Mouse (Mus musculus): ENCODE results near the gene Myocos. TPM values are rescaled to one million over a fixed set of nuclear protein-coding genes. Genes with fewer than 3 reads are reported as not detected.
"Not testable (repeated sequence)": the region's sequence is repeated elsewhere in the genome, so short reads cannot be mapped to it uniquely, and the experiment has no call there.

Myocos gene
- polyA plus RNA-seq, 1 experiment from 2014 or later: not detected

- ATAC-seq (ENCODE audit: low FRiP score, low TSS enrichment): no peak
- H3K4me2 ChIP-seq (replicated peaks; ENCODE audit: low read depth): no peak overlapping the region
- no peak overlapping the region for H3K27ac ChIP-seq (replicated peaks)
- H3K36me3 ChIP-seq (ENCODE audit: control insufficient read depth, insufficient read depth, low read length): no peaks in the 10 kb centered on the region
- H3K9ac ChIP-seq (ENCODE audit: low read length): no peak overlapping the region
- no peaks in the 10 kb centered on the region for H3K9me3 ChIP-seq (ENCODE audit: control insufficient read depth, low read length)
- H3K27me3 ChIP-seq (ENCODE audit: control insufficient read depth, insufficient read depth, low read length): no peaks in the 10 kb centered on the region
- 83% methylated on average over 1 of the region's 1 CpGs for WGBS
- H3K4me1 ChIP-seq (replicated peaks; ENCODE audit: control insufficient read depth, insufficient read depth): peaks cover 2% of the 10 kb centered on the region; the same call in 1 of the 2 replicates
- no peak overlapping the region for H3K4me3 ChIP-seq (ENCODE audit: low read depth, low read length)
- TF ChIP-seq EP300 (optimal IDR thresholded peaks at IDR 0.05) (no peak), CTCF (IDR thresholded peaks at IDR 0.05; ENCODE audit: low read depth) (no peak)
- no peak for DNase-seq (ENCODE audit: low spot score)
Measured at GRCm38 (mm10) chr1:162639861-162640260, 18.2 kb downstream of the Myocos start.

GRCm38 (mm10) chr1:162639051-162639750 lies 18.8 kb downstream of the Myocos start, which contains the start of gene Myoc:
Gene Myoc (plus strand): TSS chr1:162639155.
- Histone ChIP-seq H3K9ac (ENCODE audit: low read length) (no peak within 1 kb of the TSS), H3K4me1 (replicated peaks; ENCODE audit: control insufficient read depth, insufficient read depth) (peaks cover 2% of the 10 kb centered on the region; the same call in 1 of the 2 replicates), H3K27ac (replicated peaks) (no peak within 1 kb of the TSS), H3K36me3 (ENCODE audit: control insufficient read depth, insufficient read depth, low read length) (no peaks in the 10 kb centered on the region), H3K9me3 (ENCODE audit: control insufficient read depth, low read length) (no peaks in the 10 kb centered on the region), H3K27me3 (ENCODE audit: control insufficient read depth, insufficient read depth, low read length) (no peaks in the 10 kb centered on the region), H3K4me2 (replicated peaks; ENCODE audit: low read depth) (no peak within 1 kb of the TSS), H3K4me3 (ENCODE audit: low read depth, low read length) (no peak within 1 kb of the TSS)
- WGBS: 79% methylated on average over 10 of the region's 10 CpGs
- DNase-seq (ENCODE audit: low spot score): no peak
- no peak for TF ChIP-seq CTCF (IDR thresholded peaks at IDR 0.05; ENCODE audit: low read depth)
- TF ChIP-seq EP300 (optimal IDR thresholded peaks at IDR 0.05): no peak
- ATAC-seq (ENCODE audit: low FRiP score, low TSS enrichment): no peak

DNA sequence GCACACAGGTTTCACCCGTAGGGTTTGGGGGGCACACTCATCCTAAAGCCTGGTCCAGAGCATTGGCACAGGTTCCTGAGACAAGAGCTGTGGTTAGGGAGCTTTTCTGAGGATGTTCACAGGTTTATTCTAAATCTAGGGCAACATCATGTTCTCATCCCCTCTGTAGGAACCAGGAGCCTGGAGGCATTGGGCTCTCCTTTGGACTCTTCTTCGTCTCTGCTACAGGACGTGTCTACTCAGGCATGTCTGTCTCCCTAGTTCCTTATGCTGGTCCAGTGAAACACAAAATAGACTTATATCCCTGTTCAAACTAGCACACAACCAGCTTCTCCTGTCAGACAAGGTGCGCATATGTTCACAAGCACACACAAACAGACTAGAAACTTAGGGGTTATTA lies 19.5 kb downstream of the Myocos start:
- no peak for ATAC-seq (ENCODE audit: low FRiP score, low TSS enrichment)
- H3K36me3 ChIP-seq (ENCODE audit: control insufficient read depth, insufficient read depth, low read length): no peaks in the 10 kb centered on the region
- no peak overlapping the region for H3K9ac ChIP-seq (ENCODE audit: low read length)
- TF ChIP-seq CTCF (IDR thresholded peaks at IDR 0.05; ENCODE audit: low read depth): no peak
- no peak for TF ChIP-seq EP300 (optimal IDR thresholded peaks at IDR 0.05)
- no peak for DNase-seq (ENCODE audit: low spot score)
- H3K4me3 ChIP-seq (ENCODE audit: low read depth, low read length): no peak overlapping the region
- H3K4me1 ChIP-seq (replicated peaks; ENCODE audit: control insufficient read depth, insufficient read depth): no peaks in the 10 kb centered on the region
- H3K4me2 ChIP-seq (replicated peaks; ENCODE audit: low read depth): no peak overlapping the region
- H3K27ac ChIP-seq (replicated peaks): no peak overlapping the region
- H3K27me3 ChIP-seq (ENCODE audit: control insufficient read depth, insufficient read depth, low read length): no peaks in the 10 kb centered on the region
- H3K9me3 ChIP-seq (ENCODE audit: control insufficient read depth, low read length): no peaks in the 10 kb centered on the region
- WGBS: 89% methylated on average over 4 of the region's 4 CpGs

DNA sequence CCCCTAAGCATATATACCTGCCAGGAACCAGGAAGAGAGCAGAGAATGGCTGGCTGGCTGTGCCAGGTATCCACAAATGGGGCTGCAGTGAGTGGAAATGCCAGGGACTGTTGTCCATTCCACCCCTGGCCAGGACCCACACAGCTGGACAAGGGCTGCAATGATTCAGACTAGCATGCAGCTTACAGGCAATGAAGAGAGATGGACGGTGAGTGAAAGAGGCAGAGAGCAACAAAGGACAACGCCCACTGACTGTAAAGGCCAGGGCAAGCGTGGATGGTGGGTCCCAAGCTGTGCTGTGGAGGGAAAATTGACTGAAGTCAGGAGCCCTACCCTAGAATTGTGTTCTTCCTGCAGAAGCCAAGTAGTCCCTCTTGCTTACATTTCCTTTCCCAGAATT lies 21.5 kb downstream of the Myocos start:
- DNase-seq (ENCODE audit: low spot score): no peak
- no peak for ATAC-seq (ENCODE audit: low FRiP score, low TSS enrichment)
- H3K27ac ChIP-seq (replicated peaks): no peak overlapping the region
- 65% methylated on average over 3 of the region's 3 CpGs for WGBS
- no peaks in the 10 kb centered on the region for H3K4me1 ChIP-seq (replicated peaks; ENCODE audit: control insufficient read depth, insufficient read depth)
- TF ChIP-seq CTCF (IDR thresholded peaks at IDR 0.05; ENCODE audit: low read depth) (no peak), EP300 (optimal IDR thresholded peaks at IDR 0.05) (no peak)
- no peak overlapping the region for H3K4me2 ChIP-seq (replicated peaks; ENCODE audit: low read depth)
- H3K27me3 ChIP-seq (ENCODE audit: control insufficient read depth, insufficient read depth, low read length): no peaks in the 10 kb centered on the region
- no peaks in the 10 kb centered on the region for H3K9me3 ChIP-seq (ENCODE audit: control insufficient read depth, low read length)
- H3K9ac ChIP-seq (ENCODE audit: low read length): no peak overlapping the region
- H3K36me3 ChIP-seq (ENCODE audit: control insufficient read depth, insufficient read depth, low read length): no peaks in the 10 kb centered on the region
- no peak overlapping the region for H3K4me3 ChIP-seq (ENCODE audit: low read depth, low read length)

DNA sequence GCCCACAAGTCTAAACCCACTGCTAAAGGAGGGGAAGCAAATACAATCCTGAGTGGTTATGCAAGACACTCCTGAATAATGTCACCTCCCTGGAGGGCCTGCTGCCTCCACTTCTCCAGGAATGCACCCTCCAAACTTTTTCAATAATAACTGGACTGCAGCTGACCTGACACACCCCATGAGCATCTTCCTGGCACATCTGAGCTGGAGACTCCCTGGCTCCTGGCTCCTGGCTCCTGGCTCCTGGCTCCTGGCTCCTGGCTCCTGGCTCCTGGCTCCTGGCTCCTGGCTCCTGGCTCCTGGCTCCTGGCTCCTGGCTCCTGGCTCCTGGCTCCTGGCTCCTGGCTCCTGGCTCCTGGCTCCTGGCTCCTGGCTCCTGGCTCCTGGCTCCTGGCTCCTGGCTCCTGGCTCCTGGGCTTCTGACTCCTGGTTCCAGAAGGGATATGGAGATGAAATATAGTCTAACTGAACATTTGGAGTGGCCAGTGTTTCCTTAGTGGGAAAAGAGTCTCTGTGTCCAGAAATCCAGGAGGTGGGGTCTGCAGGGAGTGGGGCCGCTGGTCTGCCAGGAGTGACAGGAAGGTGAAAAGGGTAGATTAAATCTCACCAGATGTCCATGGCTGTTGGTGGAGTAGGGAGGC lies 22.6 kb downstream of the Myocos start:
- 48% methylated on average over 1 of the region's 1 CpGs for WGBS
- DNase-seq (ENCODE audit: low spot score); H3K4me1 ChIP-seq (replicated peaks; ENCODE audit: control insufficient read depth, insufficient read depth); H3K27ac ChIP-seq (replicated peaks); H3K36me3 ChIP-seq (ENCODE audit: control insufficient read depth, insufficient read depth, low read length); H3K27me3 ChIP-seq (ENCODE audit: control insufficient read depth, insufficient read depth, low read length); H3K4me3 ChIP-seq (ENCODE audit: low read depth, low read length); H3K4me2 ChIP-seq (replicated peaks; ENCODE audit: low read depth); ATAC-seq (ENCODE audit: low FRiP score, low TSS enrichment); H3K9me3 ChIP-seq (ENCODE audit: control insufficient read depth, low read length); H3K9ac ChIP-seq (ENCODE audit: low read length): not testable (repeated sequence)

DNA sequence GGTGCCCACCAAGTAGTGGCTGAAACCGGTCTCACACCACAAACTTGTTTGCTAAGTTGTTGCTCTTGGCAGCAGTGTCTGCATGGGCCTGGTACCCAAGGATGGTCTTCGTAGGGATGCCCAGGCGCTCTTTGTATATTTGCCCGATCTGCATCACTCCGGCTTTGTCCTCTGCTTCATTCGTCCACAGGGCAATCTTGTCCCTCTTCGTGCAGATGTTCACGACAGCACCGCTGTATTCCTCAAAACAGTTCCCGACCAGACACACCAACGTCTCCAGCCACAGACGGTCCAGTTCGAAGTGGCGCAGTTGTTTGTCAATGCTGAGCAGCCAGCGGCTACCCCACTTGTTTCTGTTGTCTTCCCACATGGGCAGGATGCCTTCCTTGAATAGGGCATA lies 29.7 kb downstream of the Myocos start:
- not testable (repeated sequence) for H3K4me2 ChIP-seq (replicated peaks; ENCODE audit: low read depth); DNase-seq (ENCODE audit: low spot score); H3K9me3 ChIP-seq (ENCODE audit: control insufficient read depth, low read length); H3K36me3 ChIP-seq (ENCODE audit: control insufficient read depth, insufficient read depth, low read length); H3K4me1 ChIP-seq (replicated peaks; ENCODE audit: control insufficient read depth, insufficient read depth); ATAC-seq (ENCODE audit: low FRiP score, low TSS enrichment); H3K27ac ChIP-seq (replicated peaks); H3K27me3 ChIP-seq (ENCODE audit: control insufficient read depth, insufficient read depth, low read length); H3K9ac ChIP-seq (ENCODE audit: low read length); H3K4me3 ChIP-seq (ENCODE audit: low read depth, low read length)
- WGBS: 95% methylated on average over 15 of the region's 15 CpGs

- 83% methylated on average over 4 of the region's 4 CpGs for WGBS
- H3K4me1 ChIP-seq (replicated peaks; ENCODE audit: control insufficient read depth, insufficient read depth); H3K27ac ChIP-seq (replicated peaks); H3K9ac ChIP-seq (ENCODE audit: low read length); H3K4me2 ChIP-seq (replicated peaks; ENCODE audit: low read depth); H3K4me3 ChIP-seq (ENCODE audit: low read depth, low read length); H3K9me3 ChIP-seq (ENCODE audit: control insufficient read depth, low read length); H3K27me3 ChIP-seq (ENCODE audit: control insufficient read depth, insufficient read depth, low read length); H3K36me3 ChIP-seq (ENCODE audit: control insufficient read depth, insufficient read depth, low read length); DNase-seq (ENCODE audit: low spot score); ATAC-seq (ENCODE audit: low FRiP score, low TSS enrichment): not testable (repeated sequence)
Measured at GRCm38 (mm10) chr1:162627821-162628220, 30.2 kb downstream of the Myocos start.

Data from stomach, postnatal 0 days (tissue).